Mouse (Mus musculus) heart, postnatal 0 days (tissue): ENCODE measurements around the gene Pom121l2.

ENCODE experiments used
- CTCF ChIP-seq: IDR thresholded peaks from 2 replicates; pipeline ENCODE4 v1.5.1; 2016; ENCODE audit warnings: antibody characterized with exemption, control low read depth, low read depth
- EP300 ChIP-seq: IDR thresholded peaks from 2 replicates; pipeline ENCODE4 v1.6.1; 2016; ENCODE audit warnings: antibody characterized with exemption, low read depth

GRCm38 (mm10) chr13:22030493-22030892 lies 49.5 kb downstream of the Pom121l2 start:
- TF ChIP-seq CTCF (peak; percentile 27; the same call in 1 of the 2 replicates), EP300 (no peak)
